Mouse (Mus musculus): ENCODE results near the gene AC109138.7. TPM values are rescaled to one million over a fixed set of nuclear protein-coding genes. Genes with fewer than 3 reads are reported as not detected.

The AC109138.7 gene
- total and polyA plus RNA-seq, 2 experiments from 2014 or later = not detected

DNA sequence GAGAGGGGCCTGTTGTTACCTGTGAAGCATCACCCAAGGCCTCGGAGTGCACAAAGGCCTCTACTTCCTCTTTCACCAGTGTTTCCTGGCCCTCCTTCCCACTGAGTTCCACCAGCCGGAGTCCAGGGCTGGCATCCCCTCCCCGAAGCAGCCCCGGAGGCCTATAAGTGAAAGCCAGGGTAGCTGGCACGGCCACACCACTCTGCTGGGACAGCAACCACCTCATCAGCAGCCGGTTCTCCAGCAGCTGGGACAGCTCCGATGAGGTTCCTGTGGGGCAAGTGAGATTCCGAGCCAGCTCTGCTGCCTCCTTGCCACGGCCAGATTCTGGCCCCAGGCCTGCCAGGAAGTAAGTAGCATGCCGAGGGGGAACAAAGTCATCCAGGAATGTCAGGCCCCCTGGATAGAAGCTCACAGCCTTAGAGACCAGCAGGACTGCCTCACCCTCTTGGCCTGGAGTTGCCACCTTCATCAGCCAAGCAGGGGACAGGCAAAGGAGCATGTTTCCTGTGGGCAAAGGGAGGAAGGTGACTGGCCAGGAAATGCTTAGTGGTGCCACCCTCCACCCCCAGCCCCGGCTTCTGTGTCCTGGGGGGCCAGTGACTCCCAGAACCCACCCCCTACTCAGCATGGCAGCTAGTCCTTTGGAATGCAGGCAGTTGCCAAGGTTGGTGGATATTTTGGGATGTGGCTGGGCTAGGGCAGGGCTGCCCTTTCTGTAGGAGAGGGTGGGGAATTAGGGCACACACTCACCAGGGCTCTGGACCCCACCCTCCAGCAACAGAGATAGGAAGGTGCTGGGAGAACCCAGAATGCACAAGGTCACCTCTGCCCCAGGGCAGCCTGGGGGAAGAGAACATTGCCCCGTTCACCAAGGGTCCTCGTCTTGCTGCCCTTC lies 42.5 kb upstream of the AC109138.7 start:
- Histone ChIP-seq H3K27ac (no peak overlapping the region), H3K4me3 (ENCODE audit: low read length) (no peak overlapping the region), H3K36me3 (ENCODE audit: insufficient read depth, low read length) (no peaks in the 10 kb centered on the region), H3K27me3 (ENCODE audit: insufficient read depth, low read length) (no peaks in the 10 kb centered on the region), H3K9me3 (ENCODE audit: low read length) (no peaks in the 10 kb centered on the region), H3K4me2 (ENCODE audit: low read depth, low read length) (no peak overlapping the region), H3K4me1 (ENCODE audit: insufficient read depth, low read length) (peaks cover 16% of the 10 kb centered on the region), H3K9ac (replicated peaks; ENCODE audit: low read length) (no peak overlapping the region)
- 47% methylated on average over 13 of the region's 13 CpGs for WGBS
- no peak for TF ChIP-seq CTCF (IDR thresholded peaks at IDR 0.05; ENCODE audit: low read depth)
- DNase-seq (ENCODE audit: low spot score) (no peak), ATAC-seq (no peak)

DNA sequence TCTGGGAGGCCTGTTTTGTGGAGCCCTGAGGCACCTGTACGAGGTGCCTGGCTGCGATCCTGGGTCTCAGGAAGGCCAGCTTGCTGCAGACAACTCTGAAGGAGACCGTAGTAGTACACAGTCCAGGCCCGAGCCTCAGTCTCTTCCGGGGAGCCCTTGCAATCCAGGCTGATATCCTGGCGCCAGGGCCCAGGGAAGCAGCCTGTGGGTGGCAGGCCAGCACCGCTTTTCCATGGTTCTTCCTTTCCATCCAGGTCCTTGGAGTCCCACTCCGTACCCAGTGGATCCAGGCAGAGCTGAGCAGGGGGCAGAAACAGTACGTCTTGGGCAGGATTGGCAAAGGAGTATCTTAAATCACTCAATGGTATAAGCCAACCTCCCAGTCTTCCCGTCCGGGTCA lies 41.2 kb upstream of the AC109138.7 start:
- WGBS = 62% methylated on average over 11 of the region's 11 CpGs
- Histone ChIP-seq H3K9me3 (ENCODE audit: low read length) (no peaks in the 10 kb centered on the region), H3K27me3 (ENCODE audit: insufficient read depth, low read length) (no peaks in the 10 kb centered on the region), H3K36me3 (ENCODE audit: insufficient read depth, low read length) (no peaks in the 10 kb centered on the region), H3K27ac (no peak overlapping the region), H3K9ac (replicated peaks; ENCODE audit: low read length) (no peak overlapping the region), H3K4me2 (ENCODE audit: low read depth, low read length) (no peak overlapping the region), H3K4me1 (ENCODE audit: insufficient read depth, low read length) (peaks cover 16% of the 10 kb centered on the region), H3K4me3 (ENCODE audit: low read length) (no peak overlapping the region)
- DNase-seq (ENCODE audit: low spot score) (no peak), ATAC-seq (no peak)
- no peak for TF ChIP-seq CTCF (IDR thresholded peaks at IDR 0.05; ENCODE audit: low read depth)

DNA sequence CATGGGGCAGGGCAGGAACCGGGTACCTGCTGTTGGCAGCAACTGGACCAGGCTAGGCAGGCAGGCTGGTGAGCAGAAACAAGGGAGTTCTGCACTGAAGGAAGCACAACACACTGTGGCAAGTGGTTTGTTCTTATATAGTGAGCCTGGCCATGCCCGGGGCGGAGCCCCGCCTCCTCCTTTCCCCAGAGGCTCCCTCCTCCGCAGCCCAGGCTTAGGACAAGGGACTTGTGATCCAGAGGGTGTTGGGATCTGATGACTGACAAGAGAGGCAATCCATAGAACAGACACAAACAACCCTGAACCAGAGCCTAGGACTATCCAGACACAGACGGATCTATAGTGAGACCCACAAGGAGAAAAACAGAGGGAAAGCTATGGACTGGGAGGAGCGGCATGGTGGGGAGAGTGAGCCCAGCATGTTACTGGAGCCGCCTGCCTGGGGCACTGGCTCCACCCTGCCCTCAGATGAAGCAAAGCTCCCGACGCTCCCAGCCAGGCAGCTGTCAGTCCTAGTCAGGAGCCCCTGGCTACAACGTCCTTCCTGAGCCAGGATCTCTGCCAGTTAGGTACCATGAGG lies 38.7 kb upstream of the AC109138.7 start, which contains the start of gene Carns1:
Carns1 (minus strand) TSS at position 112 of the 580 bp plus-strand sequence.
- ATAC-seq = peak; percentile 39; the same call in 1 of the 2 replicates
- H3K4me3 ChIP-seq (ENCODE audit: low read length) = no peak within 1 kb of the TSS

DNA sequence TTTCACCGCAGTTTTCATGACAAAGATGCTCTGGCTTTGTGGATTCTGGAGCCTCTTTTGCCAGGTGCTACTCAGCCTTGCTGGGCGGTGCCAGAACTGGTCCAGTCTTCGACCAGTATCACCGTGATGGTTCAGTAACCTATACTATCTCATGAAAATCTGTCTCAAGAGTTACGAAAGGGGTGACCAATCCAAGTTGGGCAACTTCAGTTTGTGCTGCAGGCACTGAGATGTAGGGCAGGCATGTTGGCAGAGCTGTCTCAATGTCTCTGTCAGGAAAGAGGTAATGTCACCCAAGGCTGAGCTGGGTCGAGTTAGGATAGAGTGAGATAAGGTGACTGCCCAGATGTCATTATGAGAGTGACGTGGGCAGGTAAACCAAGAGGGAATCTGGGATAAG lies 33.7 kb upstream of the AC109138.7 start:
- 88% methylated on average over 7 of the region's 7 CpGs for WGBS
- ATAC-seq = no peak

More for the DNA sequence above, 38.7 kb upstream of the AC109138.7 start, which contains the start of gene Carns1:
- DNase-seq (ENCODE audit: low spot score) = no peak
- no peak for TF ChIP-seq CTCF (IDR thresholded peaks at IDR 0.05; ENCODE audit: low read depth)
- no peak within 1 kb of the TSS for H3K9ac ChIP-seq (replicated peaks; ENCODE audit: low read length)
- H3K27ac ChIP-seq = no peak within 1 kb of the TSS
- H3K36me3 ChIP-seq (ENCODE audit: insufficient read depth, low read length) = no peaks in the 10 kb centered on the region
- H3K27me3 ChIP-seq (ENCODE audit: insufficient read depth, low read length) = no peaks in the 10 kb centered on the region
- peak within 1 kb of the TSS; percentile 24 for H3K4me2 ChIP-seq (ENCODE audit: low read depth, low read length)
- WGBS = 13% methylated on average over 11 of the region's 11 CpGs
- peaks cover 10% of the 10 kb centered on the region; the same call in 1 of the 2 replicates for H3K4me1 ChIP-seq (ENCODE audit: insufficient read depth, low read length)
- no peaks in the 10 kb centered on the region for H3K9me3 ChIP-seq (ENCODE audit: low read length)

DNA sequence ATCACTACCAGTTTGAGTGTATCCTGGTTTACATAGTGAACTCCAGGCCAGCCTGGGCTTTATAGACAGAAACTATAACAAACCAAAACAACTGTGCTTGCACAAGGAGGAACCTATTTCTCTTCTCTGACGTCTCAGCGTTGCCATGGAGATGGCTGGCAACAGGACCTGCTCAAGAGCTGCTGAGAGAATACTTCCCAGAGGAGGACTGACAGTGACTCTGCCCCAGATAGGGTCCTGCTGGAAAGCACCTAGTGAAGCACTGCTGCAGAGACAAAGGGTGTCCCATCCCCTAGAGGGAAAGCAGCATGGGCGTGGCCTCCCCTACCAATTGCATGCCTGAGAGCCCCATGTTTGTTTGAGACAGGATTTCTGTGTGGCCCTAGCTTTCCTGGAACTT lies 32.3 kb upstream of the AC109138.7 start:
- ATAC-seq (peak; percentile 56; the same call in 1 of the 2 replicates), DNase-seq (ENCODE audit: low spot score) (peak; percentile 75)
- Histone ChIP-seq H3K4me3 (ENCODE audit: low read length) (no peak overlapping the region), H3K27me3 (ENCODE audit: insufficient read depth, low read length) (no peaks in the 10 kb centered on the region), H3K9me3 (ENCODE audit: low read length) (no peaks in the 10 kb centered on the region), H3K27ac (peak overlapping the region; percentile 20; the same call in 1 of the 2 replicates), H3K9ac (replicated peaks; ENCODE audit: low read length) (no peak overlapping the region), H3K4me1 (ENCODE audit: insufficient read depth, low read length) (peaks cover 7% of the 10 kb centered on the region; the same call in 1 of the 2 replicates), H3K4me2 (ENCODE audit: low read depth, low read length) (no peak overlapping the region), H3K36me3 (ENCODE audit: insufficient read depth, low read length) (no peaks in the 10 kb centered on the region)
- no peak for TF ChIP-seq CTCF (IDR thresholded peaks at IDR 0.05; ENCODE audit: low read depth)
- 49% methylated on average over 3 of the region's 3 CpGs for WGBS

More for the DNA sequence above, 33.7 kb upstream of the AC109138.7 start:
- Histone ChIP-seq H3K9me3 (ENCODE audit: low read length) (no peaks in the 10 kb centered on the region), H3K4me1 (ENCODE audit: insufficient read depth, low read length) (peaks cover 14% of the 10 kb centered on the region), H3K36me3 (ENCODE audit: insufficient read depth, low read length) (no peaks in the 10 kb centered on the region), H3K4me3 (ENCODE audit: low read length) (no peak overlapping the region), H3K27me3 (ENCODE audit: insufficient read depth, low read length) (no peaks in the 10 kb centered on the region), H3K9ac (replicated peaks; ENCODE audit: low read length) (no peak overlapping the region), H3K27ac (no peak overlapping the region), H3K4me2 (ENCODE audit: low read depth, low read length) (no peak overlapping the region)
- DNase-seq (ENCODE audit: low spot score) = no peak
- no peak for TF ChIP-seq CTCF (IDR thresholded peaks at IDR 0.05; ENCODE audit: low read depth)

DNA sequence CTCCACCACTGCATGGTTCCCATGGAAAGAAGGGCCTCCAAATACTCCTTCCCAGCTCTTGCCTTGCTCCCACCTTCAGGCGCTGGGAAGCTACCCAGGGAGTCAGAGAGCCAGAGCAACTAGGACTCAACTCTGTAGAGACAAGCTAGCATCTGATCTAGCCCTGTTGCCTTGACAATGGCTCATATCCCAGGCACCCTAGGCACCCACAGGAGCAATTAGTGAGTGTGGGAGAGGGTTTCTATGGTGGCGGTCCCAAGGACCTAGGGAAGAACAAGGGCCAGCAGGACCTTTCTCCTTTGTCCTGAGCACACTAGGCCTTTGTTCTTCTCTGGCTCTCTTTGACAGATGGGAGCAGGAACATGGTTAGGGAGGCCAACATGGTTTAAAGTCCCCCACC lies 30.5 kb upstream of the AC109138.7 start:
- DNase-seq (ENCODE audit: low spot score) = no peak
- ATAC-seq = peak; percentile 50; the same call in 1 of the 2 replicates

More for the DNA sequence above, 30.5 kb upstream of the AC109138.7 start:
- no peak overlapping the region for H3K4me2 ChIP-seq (ENCODE audit: low read depth, low read length)
- no peak overlapping the region for H3K4me3 ChIP-seq (ENCODE audit: low read length)
- no peaks in the 10 kb centered on the region for H3K9me3 ChIP-seq (ENCODE audit: low read length)
- H3K27ac ChIP-seq = no peak overlapping the region
- no peaks in the 10 kb centered on the region for H3K27me3 ChIP-seq (ENCODE audit: insufficient read depth, low read length)
- H3K4me1 ChIP-seq (ENCODE audit: insufficient read depth, low read length) = peaks cover 7% of the 10 kb centered on the region; the same call in 1 of the 2 replicates
- no peak overlapping the region for H3K9ac ChIP-seq (replicated peaks; ENCODE audit: low read length)
- H3K36me3 ChIP-seq (ENCODE audit: insufficient read depth, low read length) = no peaks in the 10 kb centered on the region
- WGBS = 66% methylated on average over 2 of the region's 2 CpGs
- no peak for TF ChIP-seq CTCF (IDR thresholded peaks at IDR 0.05; ENCODE audit: low read depth)
